Mouse (Mus musculus): ENCODE data around the gene Wdr72.

Gene Wdr72

GRCm38 (mm10) chr9:74228272-74228671 is 118.1 kb downstream of the Wdr72 start:
- no peak for DNase-seq (ENCODE audit: low read depth in 2 of 2, low spot score in 2 of 2)

DNA sequence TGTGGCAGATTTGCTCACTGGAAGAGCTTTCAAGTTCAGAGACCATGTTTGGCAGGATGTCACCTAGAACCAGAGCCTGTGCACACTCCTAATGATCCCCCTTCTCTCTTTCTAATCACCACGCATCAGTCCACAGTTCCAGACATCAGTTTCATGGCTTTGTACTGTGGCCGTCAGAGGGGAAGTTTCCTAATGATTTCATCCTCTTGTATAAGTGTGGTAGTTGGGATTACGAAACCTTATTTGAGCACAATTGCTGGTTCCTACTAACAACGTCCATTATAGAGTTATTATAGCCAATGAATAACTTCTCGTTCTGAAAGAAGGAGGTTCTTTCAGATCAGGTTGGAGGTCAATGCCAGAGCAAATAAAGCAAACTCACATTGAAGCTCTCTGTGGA is 131.1 kb downstream of the Wdr72 start:
- DNase-seq (ENCODE audit: low read depth in 2 of 2, low spot score in 2 of 2) = no peak

GRCm38 (mm10) chr9:74248084-74248483 is 137.9 kb downstream of the Wdr72 start:
- no peak for DNase-seq (ENCODE audit: low read depth in 2 of 2, low spot score in 2 of 2)

DNA sequence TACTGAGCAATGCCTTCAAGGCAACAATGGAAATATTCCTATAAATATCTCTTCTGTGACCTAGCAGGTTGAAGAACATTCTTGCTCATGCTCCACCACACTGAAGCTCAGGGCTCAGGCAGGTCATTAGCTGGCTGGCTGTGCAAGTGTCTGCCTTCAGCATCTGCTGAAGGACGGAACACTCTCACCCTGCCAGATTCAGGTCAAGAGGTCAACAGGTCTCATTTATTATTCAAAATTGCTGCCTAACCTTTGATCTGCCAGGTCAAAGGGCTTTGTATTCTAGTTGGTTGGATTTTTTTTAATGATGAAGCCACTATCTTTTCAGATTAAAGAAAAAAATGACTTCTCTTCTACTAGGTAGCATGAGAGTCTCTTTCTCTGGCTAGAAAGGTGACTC is 139.3 kb downstream of the Wdr72 start:
- no peak for DNase-seq (ENCODE audit: low read depth in 2 of 2, low spot score in 2 of 2)

- DNase-seq (ENCODE audit: low read depth in 2 of 2, low spot score in 2 of 2) = no peak
Observed at GRCm38 (mm10) chr9:74250522-74250921, 140.4 kb downstream of the Wdr72 start.

DNA sequence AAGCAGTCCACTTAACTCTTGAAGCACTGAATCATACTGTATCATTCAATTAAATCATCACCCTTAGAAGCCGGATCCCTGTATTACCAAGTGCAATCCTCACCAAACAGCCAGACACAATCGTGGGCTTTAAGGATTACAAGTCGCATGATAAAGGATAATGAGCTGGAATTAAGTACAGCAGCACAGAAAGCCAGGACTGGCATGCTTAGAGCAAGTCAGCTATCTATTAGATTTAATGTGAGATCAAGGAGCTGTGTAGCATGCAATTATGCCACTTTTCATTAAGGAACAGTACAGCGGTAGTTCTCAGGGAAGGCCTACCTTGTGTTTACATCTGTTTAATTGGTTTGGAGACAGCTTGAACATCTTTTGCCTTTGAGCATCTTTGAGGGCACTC is 148.2 kb downstream of the Wdr72 start:
- no peak for DNase-seq (ENCODE audit: low read depth in 2 of 2, low spot score in 2 of 2)

DNA sequence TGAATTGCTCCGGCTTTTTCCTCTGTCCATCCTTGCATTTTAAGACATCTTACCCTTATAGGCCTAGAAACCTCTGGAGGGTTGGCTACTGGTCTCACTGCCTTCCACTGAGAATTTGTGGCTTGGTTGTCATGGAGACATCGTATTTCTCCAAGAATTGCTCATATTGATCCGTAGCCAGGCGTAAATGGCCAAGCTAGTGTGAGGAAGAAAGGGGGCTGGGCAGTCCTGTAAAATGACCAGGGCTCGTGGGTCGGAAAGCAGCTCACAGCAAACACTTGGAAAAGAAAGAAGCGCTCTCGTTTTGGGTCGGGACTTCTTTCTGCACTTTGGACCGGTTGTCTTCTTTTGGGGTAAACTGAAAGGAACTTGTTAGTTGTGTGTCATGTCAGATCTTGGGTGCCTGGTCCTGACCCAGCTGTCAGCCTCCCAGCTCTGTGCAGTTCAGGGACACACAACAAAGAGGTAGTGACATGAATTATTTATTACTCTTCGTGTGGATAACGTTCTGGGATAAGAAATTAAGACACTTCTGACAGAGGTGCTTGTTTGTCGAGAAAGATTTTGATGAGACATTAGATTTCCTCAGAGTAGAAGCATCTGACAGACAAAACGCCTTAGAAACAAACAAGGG is 167.7 kb downstream of the Wdr72 start:
- DNase-seq (ENCODE audit: low read depth in 2 of 2, low spot score in 2 of 2) = no peak

- no peak for DNase-seq (ENCODE audit: low read depth in 2 of 2, low spot score in 2 of 2)
Observed at GRCm38 (mm10) chr9:74282072-74282471, 171.9 kb downstream of the Wdr72 start.

DNA sequence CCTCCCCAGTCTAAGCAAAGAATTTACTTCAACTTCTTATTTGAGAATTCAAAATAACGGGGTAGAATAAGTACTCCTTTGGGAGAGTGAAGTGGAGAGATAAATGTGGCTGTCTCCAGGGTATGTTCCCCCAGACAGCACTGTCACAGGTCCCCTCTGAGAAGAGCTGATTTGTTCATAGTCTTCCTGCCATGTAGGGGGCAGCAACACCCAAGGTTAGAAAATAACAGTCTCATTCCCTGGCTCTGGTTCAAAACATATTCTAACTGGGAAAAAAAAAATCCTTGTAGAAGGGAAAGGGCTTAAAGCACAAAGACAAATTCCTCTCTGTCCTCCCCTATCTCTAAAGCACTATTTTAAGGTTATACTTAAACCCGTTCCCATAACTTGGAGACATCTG is 176.1 kb downstream of the Wdr72 start:
- DNase-seq (ENCODE audit: low read depth in 2 of 2, low spot score in 2 of 2) = no peak

- DNase-seq (ENCODE audit: low read depth in 2 of 2, low spot score in 2 of 2) = no peak
Observed at GRCm38 (mm10) chr9:74294479-74294878, 184.3 kb downstream of the Wdr72 start.

GRCm38 (mm10) chr9:74318771-74319170 is 208.6 kb downstream of the Wdr72 start:
- no peak for DNase-seq (ENCODE audit: low read depth in 2 of 2, low spot score in 2 of 2)

DNA sequence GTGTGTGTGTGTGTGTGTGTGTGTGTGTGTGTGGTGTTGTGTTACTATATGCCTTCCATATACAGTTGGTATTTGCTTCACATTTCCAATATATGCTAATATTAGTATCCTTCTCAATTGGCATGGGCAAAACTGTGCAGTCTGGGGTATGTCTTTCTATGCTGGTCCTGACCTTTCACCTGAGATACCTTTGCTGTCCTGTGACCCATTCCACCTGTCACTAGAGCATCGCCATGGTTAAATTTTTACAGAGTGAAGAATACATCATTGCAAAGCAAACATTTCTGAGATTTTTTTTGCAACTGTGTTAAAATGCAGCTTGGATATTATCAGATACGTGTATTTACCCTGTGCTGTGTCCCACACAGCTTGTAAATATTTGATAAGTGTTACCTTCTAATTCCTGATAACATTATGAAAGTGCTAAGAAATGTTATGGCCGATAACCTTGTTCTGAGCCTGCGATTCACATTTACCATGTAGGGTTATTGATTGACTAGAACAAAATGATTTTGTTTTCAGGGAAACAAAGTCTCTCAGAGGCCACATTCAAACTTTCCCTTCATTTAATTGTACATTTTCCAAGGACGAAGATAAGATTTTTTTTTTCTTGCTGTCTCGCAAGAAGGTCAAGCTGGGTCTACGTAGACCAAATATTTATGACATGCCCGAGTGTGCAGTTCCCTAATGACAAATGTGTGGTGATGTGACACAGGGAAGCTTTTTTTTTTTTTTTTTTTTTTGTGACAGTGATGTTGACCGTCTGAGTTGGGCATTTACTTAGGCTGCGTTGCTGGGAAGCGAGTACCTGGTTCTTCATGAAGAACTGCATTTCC is 214.2 kb downstream of the Wdr72 start:
- DNase-seq (ENCODE audit: low read depth in 2 of 2, low spot score in 2 of 2) = no peak

- DNase-seq (ENCODE audit: low read depth in 2 of 2, low spot score in 2 of 2) = no peak
Observed at GRCm38 (mm10) chr9:74324925-74325295, 214.8 kb downstream of the Wdr72 start.

DNA sequence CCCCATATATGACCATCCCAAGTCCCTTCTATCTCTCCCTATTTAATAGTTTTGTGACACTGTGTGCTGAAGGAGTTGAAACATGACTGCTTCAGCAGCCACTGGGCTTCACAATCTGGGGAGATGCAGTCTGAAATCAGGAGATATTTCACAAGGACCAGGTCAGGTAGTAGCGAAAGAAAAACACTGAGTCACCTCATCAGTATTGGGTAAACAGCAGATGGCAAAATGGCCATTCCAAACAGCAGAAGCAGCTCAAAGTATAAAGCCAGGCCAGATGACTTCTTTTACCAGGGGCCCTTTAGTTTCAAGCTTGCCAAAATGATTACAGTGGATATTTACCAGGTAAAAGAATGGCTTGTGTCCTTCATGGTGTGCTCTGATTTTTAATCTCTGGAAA is 215.8 kb downstream of the Wdr72 start:
- DNase-seq (ENCODE audit: low read depth in 2 of 2, low spot score in 2 of 2) = no peak

DNA sequence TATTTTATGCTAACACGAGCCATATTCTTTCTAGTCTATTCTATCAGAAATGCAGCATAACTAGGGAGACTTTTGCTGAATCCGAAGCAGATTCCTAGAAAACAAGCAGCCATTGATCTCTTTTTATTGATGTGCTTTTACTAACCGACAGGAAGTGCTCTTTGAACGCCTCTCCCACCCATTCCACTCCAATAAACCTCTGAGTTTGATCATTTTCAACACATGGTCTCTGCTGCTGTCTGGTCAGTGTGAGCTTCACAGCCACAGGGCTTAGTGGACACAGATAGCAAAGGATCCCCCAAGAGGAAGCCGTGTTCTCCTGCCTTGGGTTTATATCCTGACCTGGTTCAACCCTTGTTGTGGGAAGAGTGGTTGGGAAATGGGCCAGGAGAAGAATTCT is 218.7 kb downstream of the Wdr72 start:
- no peak for DNase-seq (ENCODE audit: low read depth in 2 of 2, low spot score in 2 of 2)

DNA sequence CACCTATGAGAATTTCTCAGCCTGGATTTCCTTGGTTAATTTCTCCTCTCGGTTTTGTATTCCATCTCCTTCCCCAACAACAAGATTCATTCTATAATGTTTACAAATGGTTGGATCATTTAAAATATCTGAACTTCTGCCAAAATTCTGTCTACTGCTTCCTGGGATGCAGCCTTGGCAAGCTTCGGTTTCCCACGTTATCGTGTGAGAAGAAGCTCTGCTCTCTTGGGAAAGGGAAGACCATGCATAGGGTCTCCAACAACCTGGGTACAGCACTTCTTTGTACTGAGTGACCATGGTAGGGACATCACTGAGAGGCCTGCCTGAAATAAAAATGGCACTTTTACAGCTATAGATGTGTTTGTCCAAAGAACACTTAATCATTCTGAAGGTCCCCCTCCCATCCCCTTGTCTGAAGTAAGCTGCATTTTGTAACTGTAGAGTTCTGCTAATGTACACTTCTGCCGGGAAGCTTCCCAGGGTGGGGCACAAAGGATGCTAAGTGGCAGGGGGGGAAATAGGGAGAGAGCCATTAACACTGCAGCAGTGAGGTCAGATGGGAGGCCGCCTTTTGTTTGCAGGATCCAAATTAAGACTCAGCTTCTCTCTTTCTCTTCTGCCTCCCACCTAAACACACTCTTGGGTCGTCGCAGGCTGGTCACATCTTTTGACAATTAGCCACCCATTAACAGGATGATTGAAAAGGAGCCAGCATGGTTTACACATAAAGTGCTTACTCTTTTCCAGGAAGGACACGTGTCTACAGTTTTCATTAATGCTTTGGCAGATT is 220.7 kb downstream of the Wdr72 start:
- no peak for DNase-seq (ENCODE audit: low read depth in 2 of 2, low spot score in 2 of 2)

- DNase-seq (ENCODE audit: low read depth in 2 of 2, low spot score in 2 of 2) = no peak
Observed at GRCm38 (mm10) chr9:74332321-74332720, 222.2 kb downstream of the Wdr72 start.
